10 mouse cellular contexts compared by ENCODE assay signal in the genomic region with DNA sequence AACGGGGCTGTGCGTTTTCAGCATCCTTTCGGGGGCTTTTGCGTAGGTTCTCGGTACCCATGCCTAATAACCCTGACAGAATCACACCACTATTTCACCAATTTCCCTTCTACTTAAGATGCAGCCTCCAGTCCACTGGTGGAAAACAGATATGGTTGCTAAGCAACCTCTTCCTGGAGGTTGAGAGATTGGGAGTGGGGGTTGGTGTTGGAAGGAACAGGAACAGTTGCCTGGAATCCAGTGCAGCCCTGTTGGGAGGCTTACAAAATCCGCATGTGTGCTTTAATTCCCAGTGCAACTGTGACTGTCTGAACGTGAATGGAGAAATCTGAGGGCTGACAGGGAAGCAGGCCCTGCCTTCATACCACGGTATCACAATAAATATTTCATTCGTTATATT. TPM values are rescaled to one million over a fixed set of nuclear protein-coding genes. Genes with fewer than 3 reads are reported as not detected.
DNase-seq lines count a peak whose midpoint lies in the region; ATAC-seq and TF ChIP-seq lines count a peak whose summit lies in the region.
"Had no signal": no experiment of that assay in that cellular context is flagged by ENCODE, and none has a peak within 500 bp of the region (broad histone marks: within the 10 kb centered on the region; RNA-seq: fewer than 3 reads in every experiment).

No protein-coding gene starts in this region.

- no peak overlapping the region for H3K27ac ChIP-seq in lung, embryonic 14.5 days (ENCODE audit: low read depth)
- H3K27ac ChIP-seq in lung, postnatal 0 days (ENCODE audit: low read length) = no peak overlapping the region
- H3K27ac ChIP-seq in heart, embryonic 11.5 days (ENCODE audit: low read depth, low read length) = peak overlapping the region; percentile 22; the same call in 1 of the 2 replicates
- no peak overlapping the region for H3K27ac ChIP-seq in intestine, postnatal 0 days (ENCODE audit: low read depth, low read length)

- 47% methylated on average over 9 of the region's 9 CpGs for WGBS in lung, embryonic 14.5 days
- WGBS in lung, postnatal 0 days = 56% methylated on average over 9 of the region's 9 CpGs
- 47% methylated on average over 9 of the region's 9 CpGs for WGBS in heart, embryonic 11.5 days (ENCODE audit: insufficient replicate concordance)
- WGBS in intestine, postnatal 0 days = 71% methylated on average over 9 of the region's 9 CpGs

- H3K4me2 ChIP-seq in lung, embryonic 14.5 days = no peak overlapping the region
- H3K4me2 ChIP-seq in lung, postnatal 0 days (replicated peaks; ENCODE audit: low read depth, low read length) = no peak overlapping the region
- H3K4me2 ChIP-seq in heart, embryonic 11.5 days = no peak overlapping the region
- no peak overlapping the region for H3K4me2 ChIP-seq in intestine, postnatal 0 days (replicated peaks; ENCODE audit: low read depth)

- no peaks in the 10 kb centered on the region; the same call in 1 of the 2 replicates for H3K4me1 ChIP-seq in lung, embryonic 14.5 days (ENCODE audit: insufficient read depth)
- no peaks in the 10 kb centered on the region for H3K4me1 ChIP-seq in lung, postnatal 0 days (ENCODE audit: insufficient read depth, low read depth, low read length)
- peaks cover 9% of the 10 kb centered on the region; the same call in 1 of the 2 replicates for H3K4me1 ChIP-seq in heart, embryonic 11.5 days (ENCODE audit: control insufficient read depth, insufficient read depth, low read length)
- H3K4me1 ChIP-seq in intestine, postnatal 0 days (replicated peaks; ENCODE audit: control insufficient read depth, insufficient read depth, low read length) = no peaks in the 10 kb centered on the region

- intact Hi-C loops in gastrocnemius, postnatal 36 days (cut with DNase I) = no loop called here

- ATAC-seq in lung, embryonic 14.5 days (ENCODE audit: insufficient read depth) = no peak
- ATAC-seq in lung, postnatal 0 days = no peak
- no peak for ATAC-seq in heart, embryonic 11.5 days (replicated peaks; ENCODE audit: insufficient number of reproducible peaks, low FRiP score, low TSS enrichment)
- ATAC-seq in intestine, postnatal 0 days = no peak
- no peak for ATAC-seq in erythroid progenitor cell, adult 5-6 weeks (replicated peaks; ENCODE audit: low FRiP score, poor library complexity, severe bottlenecking)

- no peak overlapping the region for H3K9ac ChIP-seq in lung, embryonic 14.5 days
- H3K9ac ChIP-seq in lung, postnatal 0 days (replicated peaks; ENCODE audit: low read depth) = no peak overlapping the region
- no peak overlapping the region for H3K9ac ChIP-seq in heart, embryonic 11.5 days (ENCODE audit: low read depth, low read length)
- H3K9ac ChIP-seq in intestine, postnatal 0 days (ENCODE audit: low read depth, low read length) = no peak overlapping the region

- no peaks in the 10 kb centered on the region for H3K9me3 ChIP-seq in lung, embryonic 14.5 days (ENCODE audit: low read depth, low read length)
- H3K9me3 ChIP-seq in lung, postnatal 0 days (ENCODE audit: low read length) = no peaks in the 10 kb centered on the region
- H3K9me3 ChIP-seq in heart, embryonic 11.5 days (replicated peaks; ENCODE audit: control insufficient read depth, low read length) = no peaks in the 10 kb centered on the region
- no peaks in the 10 kb centered on the region for H3K9me3 ChIP-seq in intestine, postnatal 0 days (ENCODE audit: control insufficient read depth)

- DNase-seq in lung, embryonic 14.5 days = peak; percentile 41
- DNase-seq in lung, postnatal 0 days (ENCODE audit: low spot score) = no peak
- DNase-seq in left cerebral cortex, adult 9 months (ENCODE audit: low spot score in 2 of 2) = peak; percentile 68
- peak; percentile 45 to 63 for DNase-seq in right cerebral cortex, postnatal 36 days (ENCODE audit: low spot score in 2 of 2)
- no peak for DNase-seq in gastrocnemius, postnatal 36 days

- TF ChIP-seq EP300 in lung, postnatal 0 days (IDR thresholded peaks at IDR 0.05) = no peak

- H3K27me3 ChIP-seq in lung, embryonic 14.5 days (ENCODE audit: insufficient read depth, low read length) = no peaks in the 10 kb centered on the region
- no peaks in the 10 kb centered on the region for H3K27me3 ChIP-seq in lung, postnatal 0 days (replicated peaks; ENCODE audit: insufficient read depth, low read length)
- no peaks in the 10 kb centered on the region for H3K27me3 ChIP-seq in heart, embryonic 11.5 days (ENCODE audit: control insufficient read depth, insufficient read depth, low read length)
- no peaks in the 10 kb centered on the region for H3K27me3 ChIP-seq in intestine, postnatal 0 days (replicated peaks; ENCODE audit: control insufficient read depth, insufficient read depth, low read length)

- TF ChIP-seq CTCF in lung, embryonic 14.5 days (IDR thresholded peaks at IDR 0.05; ENCODE audit: low read depth) = no peak
- no peak for TF ChIP-seq CTCF in lung, postnatal 0 days (IDR thresholded peaks at IDR 0.05)
- no peak for TF ChIP-seq CTCF in intestine, postnatal 0 days (IDR thresholded peaks at IDR 0.05; ENCODE audit: low read depth)

- no peak overlapping the region for H3K4me3 ChIP-seq in lung, embryonic 14.5 days (ENCODE audit: low read depth, low read length)
- H3K4me3 ChIP-seq in lung, postnatal 0 days (ENCODE audit: low read depth, low read length) = no peak overlapping the region
- no peak overlapping the region for H3K4me3 ChIP-seq in heart, embryonic 11.5 days (ENCODE audit: low read depth, low read length)
- H3K4me3 ChIP-seq in intestine, postnatal 0 days (ENCODE audit: low read depth, low read length) = no peak overlapping the region
- H3K4me3 ChIP-seq: megakaryocyte, embryonic 14.5 days had no signal

- H3K36me3 ChIP-seq in lung, embryonic 14.5 days (ENCODE audit: insufficient read depth) = no peaks in the 10 kb centered on the region
- H3K36me3 ChIP-seq in lung, postnatal 0 days (ENCODE audit: insufficient read depth, low read length) = no peaks in the 10 kb centered on the region
- H3K36me3 ChIP-seq in heart, embryonic 11.5 days (ENCODE audit: control insufficient read depth, insufficient read depth, low read length) = no peaks in the 10 kb centered on the region
- no peaks in the 10 kb centered on the region for H3K36me3 ChIP-seq in intestine, postnatal 0 days (ENCODE audit: control insufficient read depth, insufficient read depth)

RNA-seq across cellular contexts. Expression of a gene that starts 57.5 kb away (rescaled TPM):
- polyA plus RNA-seq in lung, embryonic 14.5 days (2014; fragmentation: Nextera tagmentation; extraction: Ambion mirVana) = 0.83 and 1.0 TPM in 2 replicates
- 0.07 and 0.10 TPM in 2 replicates for polyA plus RNA-seq in lung, postnatal 0 days (2015; fragmentation: Nextera tagmentation; extraction: Ambion mirVana)
- polyA plus RNA-seq in heart, embryonic 11.5 days (2014; fragmentation: Nextera tagmentation; extraction: Ambion mirVana) = 5.0 and 5.6 TPM in 2 replicates
- polyA plus RNA-seq in intestine, postnatal 0 days (2015; fragmentation: Nextera tagmentation; extraction: Ambion mirVana) = 0.44 and 0.52 TPM in 2 replicates
- not detected for total RNA-seq in gastrocnemius, postnatal 36 days (2021)
- total RNA-seq in erythroid progenitor cell, adult 5-6 weeks (2015; ENCODE audit: low replicate concordance) = not detected in 2 replicates
- total RNA-seq in erythroid progenitor cell, adult 5-6 weeks (2017; ENCODE audit: low replicate concordance) = not detected in 2 replicates
- total RNA-seq: hematopoietic stem cell, adult 5-6 weeks had no signal

Comparison
In these comparisons a context has a peak if more than half of its experiments do, and no peak if none do; other contexts are left out.
1. DNase-seq: peak in lung, embryonic 14.5 days (single experiment), left cerebral cortex, adult 9 months (2 of 2) and right cerebral cortex, postnatal 36 days (2 of 2); none in lung, postnatal 0 days (single experiment) and gastrocnemius, postnatal 36 days (0 of 2).